Mouse (Mus musculus) testis, postnatal 14 days (tissue): ENCODE data around the gene Ptprg.

Experiments
- DNase-seq: peaks from one replicate; pipeline ENCODE4 v3.0.0; 2021; ENCODE audit warnings: low spot score

The Ptprg gene

GRCm38 (mm10) chr14:11687541-11687940 is 134.2 kb downstream of the Ptprg start:
- no peak for DNase-seq

DNA sequence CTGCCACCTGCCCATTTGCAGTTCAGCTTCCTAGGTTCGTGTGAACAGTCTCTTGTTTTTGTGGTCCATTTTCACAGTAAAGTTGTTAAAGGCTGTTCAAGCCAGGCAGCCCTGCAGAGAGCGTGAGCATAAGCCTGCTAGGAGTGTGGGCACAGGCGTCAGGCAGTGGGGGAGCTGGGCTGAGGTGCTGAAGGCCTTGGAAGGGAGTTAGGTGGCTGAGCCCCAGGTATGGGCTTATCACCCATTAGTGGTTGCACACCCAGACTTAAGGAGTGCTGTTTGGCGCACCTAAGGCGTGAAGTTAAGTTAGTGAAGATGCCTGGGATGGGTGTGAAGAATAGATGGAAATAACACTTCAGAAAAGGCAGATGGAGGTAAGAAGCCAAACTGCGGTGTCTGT is 134.8 kb downstream of the Ptprg start:
- no peak for DNase-seq

GRCm38 (mm10) chr14:11690066-11690465 is 136.7 kb downstream of the Ptprg start:
- no peak for DNase-seq

DNA sequence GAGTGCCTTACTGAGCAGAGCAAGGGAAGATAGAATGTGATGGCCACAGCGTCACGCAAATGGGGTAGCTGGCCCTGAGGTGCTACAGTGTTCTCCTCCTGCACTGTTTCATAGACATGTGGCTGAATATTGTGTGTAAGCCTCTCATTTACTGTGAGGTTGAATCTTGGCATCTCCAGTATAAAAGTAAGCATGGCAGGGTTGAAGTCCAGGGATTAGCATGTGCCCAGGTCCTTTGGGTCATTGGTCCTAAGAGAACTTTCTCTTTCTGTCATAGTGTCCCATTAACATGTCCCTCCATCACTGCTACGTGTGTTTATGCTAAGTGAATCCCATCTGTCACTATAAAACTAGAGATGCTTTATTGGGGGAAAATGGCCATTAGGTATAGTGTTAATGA is 138.2 kb downstream of the Ptprg start:
- no peak for DNase-seq

- DNase-seq: no peak
These were observed 145.5 kb downstream of the Ptprg start for GRCm38 (mm10) chr14:11698880-11699279.

- no peak for DNase-seq
These were observed 146.3 kb downstream of the Ptprg start for GRCm38 (mm10) chr14:11699654-11700053.

GRCm38 (mm10) chr14:11701516-11702249 is 148.4 kb downstream of the Ptprg start:
- no peak for DNase-seq

DNA sequence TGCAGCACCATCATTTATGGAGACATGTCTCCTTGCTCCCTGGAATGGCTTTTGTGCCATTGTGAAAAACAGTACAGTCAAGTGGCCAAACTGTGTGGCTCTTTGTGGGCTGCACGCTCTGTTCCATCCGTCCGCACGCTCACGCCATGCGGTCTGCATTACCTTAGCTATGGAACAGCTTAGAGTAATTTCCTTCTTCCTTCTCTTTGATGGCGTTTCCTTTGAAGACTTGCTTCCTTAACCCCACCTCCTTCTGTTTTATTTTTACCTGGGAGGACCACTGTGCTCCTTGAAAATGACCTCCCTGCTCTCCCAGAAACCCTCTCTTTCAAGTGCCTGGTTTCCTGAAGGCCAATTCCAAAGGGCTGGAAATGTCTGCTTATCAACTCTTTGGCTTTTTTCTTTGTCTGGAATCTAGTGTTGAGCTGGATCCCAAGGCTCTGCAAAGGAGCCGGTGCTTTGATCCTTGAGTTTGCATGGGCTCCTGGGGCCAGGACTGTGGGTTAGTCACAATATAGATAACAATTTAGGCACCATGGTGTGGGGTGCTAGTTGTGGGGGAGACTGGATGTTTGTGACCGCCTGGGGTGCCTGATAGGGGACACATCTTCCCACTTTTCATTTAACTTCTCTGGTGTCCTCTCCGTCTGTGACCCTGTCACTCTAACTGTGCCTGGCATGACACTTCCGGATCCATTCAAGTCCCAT is 149.6 kb downstream of the Ptprg start:
- DNase-seq: no peak

DNA sequence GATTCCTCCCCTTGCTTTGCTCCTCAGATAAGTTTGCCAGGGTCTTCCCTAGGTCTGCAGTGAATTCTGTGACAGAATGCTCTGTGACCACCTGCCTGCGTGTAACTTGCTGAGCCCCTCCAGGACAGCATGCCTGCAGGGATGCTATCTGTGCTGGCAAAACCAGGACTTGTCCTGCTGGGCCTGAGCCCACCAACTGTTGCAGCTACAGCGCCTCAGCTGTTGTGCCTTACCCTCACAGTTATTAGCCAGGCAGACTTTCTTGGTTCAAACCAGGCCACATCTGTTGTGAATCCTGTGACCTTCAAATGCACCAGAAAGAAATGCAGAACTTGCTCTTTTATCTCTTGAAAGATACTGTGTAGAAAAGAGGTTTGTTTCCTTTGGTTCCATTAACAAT is 151.5 kb downstream of the Ptprg start:
- DNase-seq: no peak

GRCm38 (mm10) chr14:11709352-11709751 is 156.0 kb downstream of the Ptprg start:
- no peak for DNase-seq

GRCm38 (mm10) chr14:11709798-11710197 is 156.5 kb downstream of the Ptprg start:
- DNase-seq: no peak

- DNase-seq: no peak
These were observed 157.2 kb downstream of the Ptprg start for GRCm38 (mm10) chr14:11710410-11711122.

GRCm38 (mm10) chr14:11712146-11712545 is 158.8 kb downstream of the Ptprg start:
- DNase-seq: no peak

GRCm38 (mm10) chr14:11716230-11716629 is 162.9 kb downstream of the Ptprg start:
- DNase-seq: no peak

DNA sequence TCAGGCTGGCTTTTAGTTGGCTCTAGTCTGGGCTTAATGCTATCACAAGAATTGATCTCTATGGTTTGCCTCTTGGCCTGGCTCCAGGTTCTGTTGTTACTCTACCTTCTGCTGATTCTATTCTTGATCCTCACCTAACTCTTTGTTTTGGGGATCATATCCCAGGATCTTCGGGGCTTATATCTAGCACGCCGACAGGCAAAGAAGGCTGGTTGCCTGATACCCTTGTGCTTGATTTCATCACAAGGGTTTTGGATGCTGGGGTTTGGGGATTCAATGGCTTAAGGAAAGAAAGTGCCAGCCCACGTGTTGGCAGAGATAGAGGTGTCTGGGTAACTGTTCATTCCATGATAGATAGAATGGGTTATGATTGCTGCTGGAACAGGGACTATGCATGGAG is 164.9 kb downstream of the Ptprg start:
- no peak for DNase-seq

- DNase-seq: no peak
These were observed 165.9 kb downstream of the Ptprg start for GRCm38 (mm10) chr14:11719259-11719658.

- DNase-seq: no peak
These were observed 168.8 kb downstream of the Ptprg start for GRCm38 (mm10) chr14:11722101-11722500.

DNA sequence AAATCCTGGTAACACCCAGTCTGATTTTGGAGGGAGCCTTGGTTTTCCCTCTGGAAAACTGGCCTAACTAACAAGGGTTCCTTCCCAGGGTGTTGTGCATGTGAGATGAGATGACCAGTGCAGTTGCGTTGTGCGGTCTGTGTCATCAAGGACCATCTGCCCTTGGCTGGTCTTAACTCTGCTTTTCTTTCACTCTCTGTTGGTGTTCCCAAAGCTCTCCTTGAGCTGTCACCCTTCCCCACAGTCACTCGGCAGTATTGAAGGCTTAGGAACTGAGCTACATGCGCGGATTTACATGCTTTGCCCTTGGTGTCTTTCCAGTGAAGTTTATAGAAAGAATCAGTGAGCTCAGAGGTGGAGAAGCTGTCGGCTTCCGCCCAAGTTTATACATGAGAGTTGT is 170.5 kb downstream of the Ptprg start:
- DNase-seq: no peak

GRCm38 (mm10) chr14:11731223-11731920 is 178.0 kb downstream of the Ptprg start:
- DNase-seq: no peak

DNA sequence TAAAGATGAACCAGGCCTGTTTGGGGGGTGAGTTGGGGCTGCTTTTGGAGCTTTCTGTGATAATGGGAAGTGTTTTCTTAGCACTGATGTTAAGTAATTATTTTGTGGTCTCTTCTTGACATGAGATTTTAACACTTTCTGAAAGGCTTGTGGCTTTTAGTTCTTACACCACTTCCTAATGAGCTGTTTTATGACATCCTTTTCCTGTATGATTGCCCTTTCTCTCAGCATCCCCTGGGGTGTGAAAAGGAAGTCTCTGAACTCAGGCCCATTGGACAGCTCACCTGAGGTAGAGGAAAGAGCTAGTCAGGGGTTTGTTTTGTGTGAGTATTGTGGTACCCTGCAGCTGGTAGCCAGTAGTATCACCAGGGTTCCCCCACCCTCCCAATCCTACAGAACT is 179.0 kb downstream of the Ptprg start:
- no peak for DNase-seq

DNA sequence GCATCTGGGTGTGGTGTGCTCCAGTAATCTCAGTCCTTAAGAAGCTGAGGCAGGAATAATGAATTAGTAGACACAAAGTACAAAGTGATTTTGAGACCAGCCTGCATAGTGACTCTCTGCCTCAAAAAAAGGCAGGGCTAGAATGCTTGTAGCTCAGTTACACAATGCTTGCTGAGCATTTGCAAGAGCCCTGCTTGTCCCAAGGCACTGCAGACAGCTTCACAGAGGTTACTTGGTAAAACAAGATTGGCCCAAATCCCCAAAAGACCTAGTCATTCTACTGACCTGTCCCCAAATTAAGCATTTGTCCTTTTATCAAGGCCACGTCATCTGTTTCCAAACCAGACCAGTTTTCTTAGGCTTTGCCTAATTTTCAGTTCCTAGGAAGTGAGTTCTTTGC is 190.4 kb downstream of the Ptprg start:
- no peak for DNase-seq

GRCm38 (mm10) chr14:11752678-11753077 is 199.3 kb downstream of the Ptprg start:
- DNase-seq: no peak
